Mouse (Mus musculus): ENCODE data around the gene Parvg. TPM values are rescaled to one million over a fixed set of nuclear protein-coding genes. Genes with fewer than 3 reads are reported as not detected.

Gene Parvg
- polyA plus RNA-seq, 1 experiment from 2014 or later, result 4.3 TPM

GRCm38 (mm10) chr15:84312878-84313565 is 10.8 kb upstream of the Parvg start:
- H3K4me2 ChIP-seq (replicated peaks; ENCODE audit: low read depth, low read length), result no peak overlapping the region

GRCm38 (mm10) chr15:84313566-84313878 is 10.3 kb upstream of the Parvg start:
- no peak overlapping the region for H3K4me3 ChIP-seq (ENCODE audit: low read depth, low read length)
- peak; percentile 28 for DNase-seq (ENCODE audit: low spot score)
- ATAC-seq, result no peak
- H3K27ac ChIP-seq (ENCODE audit: low read length), result no peak overlapping the region
- no peaks in the 10 kb centered on the region for H3K36me3 ChIP-seq (ENCODE audit: insufficient read depth, low read length)
- no peak overlapping the region for H3K4me2 ChIP-seq (replicated peaks; ENCODE audit: low read depth, low read length)
- H3K27me3 ChIP-seq (replicated peaks; ENCODE audit: insufficient read depth, low read length), result no peaks in the 10 kb centered on the region
- 40% methylated on average over 9 of the region's 9 CpGs for WGBS
- no peak for TF ChIP-seq EP300 (IDR thresholded peaks at IDR 0.05)
- TF ChIP-seq CTCF (IDR thresholded peaks at IDR 0.05), result no peak
- no peak overlapping the region for H3K9ac ChIP-seq (replicated peaks; ENCODE audit: low read depth)
- peaks cover 5% of the 10 kb centered on the region; the same call in 1 of the 2 replicates for H3K4me1 ChIP-seq (ENCODE audit: insufficient read depth, low read depth, low read length)
- no peaks in the 10 kb centered on the region for H3K9me3 ChIP-seq (ENCODE audit: low read length)

More at GRCm38 (mm10) chr15:84312878-84313565, 10.8 kb upstream of the Parvg start:
- Histone ChIP-seq H3K36me3 (ENCODE audit: insufficient read depth, low read length) (no peaks in the 10 kb centered on the region), H3K9ac (replicated peaks; ENCODE audit: low read depth) (no peak overlapping the region), H3K27ac (ENCODE audit: low read length) (no peak overlapping the region), H3K4me3 (ENCODE audit: low read depth, low read length) (no peak overlapping the region), H3K9me3 (ENCODE audit: low read length) (no peaks in the 10 kb centered on the region), H3K4me1 (ENCODE audit: insufficient read depth, low read depth, low read length) (peaks cover 5% of the 10 kb centered on the region; the same call in 1 of the 2 replicates), H3K27me3 (replicated peaks; ENCODE audit: insufficient read depth, low read length) (no peaks in the 10 kb centered on the region)
- 39% methylated on average over 9 of the region's 10 CpGs for WGBS
- TF ChIP-seq CTCF (IDR thresholded peaks at IDR 0.05), result no peak
- ATAC-seq (no peak), DNase-seq (ENCODE audit: low spot score) (no peak)

- Histone ChIP-seq H3K9me3 (ENCODE audit: low read length) (no peaks in the 10 kb centered on the region), H3K9ac (replicated peaks; ENCODE audit: low read depth) (no peak overlapping the region), H3K27me3 (replicated peaks; ENCODE audit: insufficient read depth, low read length) (no peaks in the 10 kb centered on the region), H3K4me3 (ENCODE audit: low read depth, low read length) (no peak overlapping the region), H3K36me3 (ENCODE audit: insufficient read depth, low read length) (no peaks in the 10 kb centered on the region), H3K4me2 (replicated peaks; ENCODE audit: low read depth, low read length) (no peak overlapping the region), H3K4me1 (ENCODE audit: insufficient read depth, low read depth, low read length) (peaks cover 5% of the 10 kb centered on the region; the same call in 1 of the 2 replicates), H3K27ac (ENCODE audit: low read length) (no peak overlapping the region)
- TF ChIP-seq EP300 (IDR thresholded peaks at IDR 0.05), result no peak
- no peak for TF ChIP-seq CTCF (IDR thresholded peaks at IDR 0.05)
- DNase-seq (ENCODE audit: low spot score) (no peak), ATAC-seq (no peak)
- WGBS, result 45% methylated on average over 18 of the region's 18 CpGs
These were observed 9.3 kb upstream of the Parvg start for GRCm38 (mm10) chr15:84314420-84315080.

GRCm38 (mm10) chr15:84315276-84316046 is 8.4 kb upstream of the Parvg start:
- Histone ChIP-seq H3K4me1 (ENCODE audit: insufficient read depth, low read depth, low read length) (peaks cover 5% of the 10 kb centered on the region; the same call in 1 of the 2 replicates), H3K27ac (ENCODE audit: low read length) (no peak overlapping the region), H3K9me3 (ENCODE audit: low read length) (no peaks in the 10 kb centered on the region), H3K27me3 (replicated peaks; ENCODE audit: insufficient read depth, low read length) (no peaks in the 10 kb centered on the region), H3K9ac (replicated peaks; ENCODE audit: low read depth) (no peak overlapping the region), H3K4me2 (replicated peaks; ENCODE audit: low read depth, low read length) (no peak overlapping the region), H3K36me3 (ENCODE audit: insufficient read depth, low read length) (no peaks in the 10 kb centered on the region), H3K4me3 (ENCODE audit: low read depth, low read length) (no peak overlapping the region)
- DNase-seq (ENCODE audit: low spot score) (peak; percentile 92), ATAC-seq (peak; percentile 85)
- TF ChIP-seq CTCF (IDR thresholded peaks at IDR 0.05) (no peak), EP300 (IDR thresholded peaks at IDR 0.05) (peak; percentile 62)
- WGBS, result 45% methylated on average over 15 of the region's 15 CpGs

GRCm38 (mm10) chr15:84319393-84319792 is 4.4 kb upstream of the Parvg start:
- H3K27me3 ChIP-seq (replicated peaks; ENCODE audit: insufficient read depth, low read length), result no peaks in the 10 kb centered on the region
- no peaks in the 10 kb centered on the region for H3K36me3 ChIP-seq (ENCODE audit: insufficient read depth, low read length)
- H3K27ac ChIP-seq (ENCODE audit: low read length), result no peak overlapping the region
- no peak overlapping the region for H3K4me3 ChIP-seq (ENCODE audit: low read depth, low read length)
- 92% methylated on average over 4 of the region's 4 CpGs for WGBS
- no peak overlapping the region for H3K4me2 ChIP-seq (replicated peaks; ENCODE audit: low read depth, low read length)
- no peak for ATAC-seq
- no peaks in the 10 kb centered on the region for H3K9me3 ChIP-seq (ENCODE audit: low read length)
- TF ChIP-seq CTCF (IDR thresholded peaks at IDR 0.05) (no peak), EP300 (IDR thresholded peaks at IDR 0.05) (no peak)
- peaks cover 5% of the 10 kb centered on the region; the same call in 1 of the 2 replicates for H3K4me1 ChIP-seq (ENCODE audit: insufficient read depth, low read depth, low read length)
- no peak overlapping the region for H3K9ac ChIP-seq (replicated peaks; ENCODE audit: low read depth)
- DNase-seq (ENCODE audit: low spot score), result no peak

- Histone ChIP-seq H3K36me3 (ENCODE audit: insufficient read depth, low read length) (no peaks in the 10 kb centered on the region), H3K9me3 (ENCODE audit: low read length) (no peaks in the 10 kb centered on the region), H3K9ac (replicated peaks; ENCODE audit: low read depth) (no peak overlapping the region), H3K4me1 (ENCODE audit: insufficient read depth, low read depth, low read length) (no peaks in the 10 kb centered on the region), H3K4me2 (replicated peaks; ENCODE audit: low read depth, low read length) (no peak overlapping the region), H3K4me3 (ENCODE audit: low read depth, low read length) (no peak overlapping the region), H3K27ac (ENCODE audit: low read length) (no peak overlapping the region), H3K27me3 (replicated peaks; ENCODE audit: insufficient read depth, low read length) (no peaks in the 10 kb centered on the region)
- WGBS, result 69% methylated on average over 8 of the region's 8 CpGs
- TF ChIP-seq CTCF (IDR thresholded peaks at IDR 0.05), result no peak
- TF ChIP-seq EP300 (IDR thresholded peaks at IDR 0.05), result no peak
- DNase-seq (ENCODE audit: low spot score) (no peak), ATAC-seq (no peak; the same call in 1 of the 2 replicates)
These were observed 2.2 kb upstream of the Parvg start for GRCm38 (mm10) chr15:84321544-84322174.
